Mouse (Mus musculus) effector memory CD4-positive, alpha-beta T cell, adult 5 months (primary cell): ENCODE measurements around the gene Slc43a2. TPM values are rescaled to one million over a fixed set of nuclear protein-coding genes. Genes with fewer than 3 reads are reported as not detected.

Experiments used
- polyA plus RNA-seq: library from polyadenylated mRNA; unstranded; fragments of 100-300 nt; shearing (Covaris generic); gene quantifications from one replicate; pipeline ENCODE4 v1.2.1, GENCODE M21; 2017

Slc43a2 gene
- polyA plus RNA-seq: 18.7 TPM

GRCm38 (mm10) chr11:75531469-75532242, at the start of gene Slc43a2:
Gene Slc43a2, plus strand, starts transcription at chr11:75531694.

GRCm38 (mm10) chr11:75486601-75487285, 44.8 kb upstream of the Slc43a2 start, which contains the start of gene Prpf8:
Gene Prpf8, plus strand, starts transcription at chr11:75486816.

GRCm38 (mm10) chr11:75509741-75510626, 21.5 kb upstream of the Slc43a2 start, which contains the start of gene Rilp:
Gene Rilp, plus strand, starts transcription at chr11:75510094.

GRCm38 (mm10) chr11:75513336-75513735, 18.2 kb upstream of the Slc43a2 start, which contains the start of gene Scarf1:
Gene Scarf1, plus strand, starts transcription at chr11:75513540.

GRCm38 (mm10) chr11:75587493-75588284, 56.2 kb downstream of the Slc43a2 start, which contains the start of gene Pitpna:
Gene Pitpna, plus strand, starts transcription at chr11:75588097.

Other genes starting within 250 kb of the Slc43a2 start
- 101 TPM for gene Rpa1, start 183.4 kb upstream of the Slc43a2 start, polyA plus RNA-seq
- gene Smyd4, start 183.3 kb upstream of the Slc43a2 start, polyA plus RNA-seq: 20.9 TPM
- 0.65 TPM for gene Serpinf1, start 109.0 kb upstream of the Slc43a2 start, polyA plus RNA-seq
- gene Serpinf2, start 92.1 kb upstream of the Slc43a2 start, polyA plus RNA-seq: not detected
- gene Wdr81, start 77.0 kb upstream of the Slc43a2 start, polyA plus RNA-seq: 9.1 TPM
- gene Tlcd2, start 70.0 kb upstream of the Slc43a2 start, polyA plus RNA-seq: 2.9 TPM
- 47.3 TPM for gene Prpf8, start 44.9 kb upstream of the Slc43a2 start, polyA plus RNA-seq
- not detected for gene Rilp, start 21.6 kb upstream of the Slc43a2 start, polyA plus RNA-seq
- not detected for gene Scarf1, start 18.2 kb upstream of the Slc43a2 start, polyA plus RNA-seq
- 297 TPM for gene Pitpna, start 56.4 kb downstream of the Slc43a2 start, polyA plus RNA-seq
- 76.3 TPM for gene Inpp5k, start 99.3 kb downstream of the Slc43a2 start, polyA plus RNA-seq
- gene Myo1c, start 118.8 kb downstream of the Slc43a2 start, polyA plus RNA-seq: 14.9 TPM
- 82.3 TPM for gene Crk, start 147.6 kb downstream of the Slc43a2 start, polyA plus RNA-seq
- gene Ywhae, start 201.2 kb downstream of the Slc43a2 start, polyA plus RNA-seq: 185 TPM